Mouse (Mus musculus) heart, postnatal 0 days (tissue): ENCODE measurements at regions not wholly inside any gene's neighbourhood (a gene's known extent, or its start where the extent isn't known, plus 50 kb on each side); places are given as distances from the start of the nearest gene placed in this dataset.

Experiments
- ATAC-seq: fragments of 200-750 bp; cut with Nextera tagmentation; 2 replicates; pipeline ENCODE4 v1.8.0; 2017; ENCODE audit warnings: low read depth, moderate number of reproducible peaks, moderate library complexity; ENCODE audit not compliant: insufficient read depth
- DNase-seq: peaks from one replicate; pipeline ENCODE4 v3.0.0-alpha.2; 2016; ENCODE audit warnings: low spot score
- H3K27ac ChIP-seq: fragments of 300-500 bp; sonication (generic); 2 replicates; pipeline ENCODE4 v1.5.1; 2014; ENCODE audit warnings: low read depth, mild to moderate bottlenecking
- H3K27me3 ChIP-seq: fragments of 300-500 bp; sonication (generic); 2 replicates; pipeline ENCODE4 v1.6.1; 2014; ENCODE audit warnings: low read length, mixed read lengths; ENCODE audit not compliant: control insufficient read depth, insufficient read depth
- H3K36me3 ChIP-seq: fragments of 300-500 bp; sonication (generic); replicated peaks from 2 replicates; pipeline ENCODE4 v1.6.1; 2014; ENCODE audit warnings: low read length, mixed read lengths; ENCODE audit not compliant: control insufficient read depth, insufficient read depth
- H3K4me1 ChIP-seq: fragments of 300-500 bp; sonication (generic); 2 replicates; pipeline ENCODE4 v1.6.1; 2014; ENCODE audit warnings: antibody characterized with exemption; ENCODE audit not compliant: control insufficient read depth, insufficient read depth
- H3K4me2 ChIP-seq: fragments of 300-500 bp; sonication (generic); 2 replicates; pipeline ENCODE4 v1.6.1; 2014; ENCODE audit warnings: low read depth, mild to moderate bottlenecking, low read length, moderate library complexity
- H3K4me3 ChIP-seq: fragments of 300-500 bp; sonication (generic); 2 replicates; pipeline ENCODE4 v1.5.1; 2014; ENCODE audit warnings: low read depth, low read length
- H3K9ac ChIP-seq: fragments of 300-500 bp; sonication (generic); replicated peaks from 2 replicates; pipeline ENCODE4 v1.6.1; 2014; ENCODE audit warnings: low read depth, low read length, mixed read lengths
- H3K9me3 ChIP-seq: fragments of 300-500 bp; sonication (generic); replicated peaks from 2 replicates; pipeline ENCODE4 v1.6.1; 2016; ENCODE audit warnings: low read length; ENCODE audit not compliant: control insufficient read depth
- CTCF ChIP-seq: IDR thresholded peaks from 2 replicates; pipeline ENCODE4 v1.5.1; 2016; ENCODE audit warnings: antibody characterized with exemption, control low read depth, low read depth
- EP300 ChIP-seq: IDR thresholded peaks from 2 replicates; pipeline ENCODE4 v1.6.1; 2016; ENCODE audit warnings: antibody characterized with exemption, low read depth
- WGBS: fragments of 180-500 bp; shearing (Covaris S2); extraction: QIAGEN DNeasy Blood & Tissue Kit; methylation state at CpG from one replicate; pipeline ENCODE4 v1.1.7; 2014; 5-methylcytosine and 5-hydroxymethylcytosine counted together

DNA sequence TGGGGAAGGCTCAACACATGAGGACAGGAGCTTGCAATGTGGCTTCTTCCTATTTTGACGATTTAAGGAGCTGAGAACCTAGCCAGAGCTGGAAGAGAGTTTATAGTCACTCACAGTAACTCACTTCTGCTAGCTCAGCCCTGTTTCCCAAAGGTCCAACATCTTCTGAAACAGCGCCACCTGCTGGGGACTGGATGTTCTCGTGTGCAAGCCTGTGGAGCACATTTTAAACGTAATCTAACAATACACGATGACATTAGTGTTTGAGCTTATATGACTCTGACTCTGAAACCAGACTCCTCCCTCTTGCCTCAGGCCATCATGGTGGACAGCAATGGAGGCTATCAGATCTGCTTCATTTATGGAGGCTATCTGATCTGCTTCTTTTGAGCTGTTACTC is 207.7 kb downstream of the Cxcl12 start:
- TF ChIP-seq CTCF, result 0 out of 2 replicates have a peak, but pooled peaks have one; percentile 10
- TF ChIP-seq EP300, result no peak
- WGBS, result 92% methylated on average over 5 of the region's 5 CpGs
- DNase-seq, result no peak

DNA sequence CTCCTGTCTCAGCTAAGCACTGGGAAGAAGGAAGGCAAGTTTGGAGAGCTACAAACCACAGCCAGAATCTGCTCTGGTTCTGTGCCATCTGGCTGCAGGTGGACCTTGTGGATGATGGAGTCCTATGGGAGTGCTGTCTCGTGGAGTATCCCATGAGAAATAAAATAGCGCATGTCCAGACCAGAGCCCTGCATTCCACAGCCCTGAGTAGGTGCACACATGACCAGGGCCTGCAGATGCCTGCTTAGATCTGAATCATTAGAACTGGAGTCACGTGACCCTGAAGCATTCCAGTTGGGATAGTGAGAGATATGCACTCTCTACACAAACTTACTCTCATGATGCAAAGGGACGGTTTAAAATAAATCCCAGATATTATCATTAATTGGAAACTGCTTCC is 211.6 kb downstream of the Cxcl12 start:
- WGBS, result 47% methylated on average over 4 of the region's 4 CpGs
- no peak for TF ChIP-seq CTCF
- no peak for ATAC-seq
- Histone ChIP-seq H3K9ac (no peak overlapping the region), H3K27me3 (no peaks in the 10 kb centered on the region), H3K4me2 (no peak overlapping the region), H3K4me3 (no peak overlapping the region), H3K27ac (no peak overlapping the region), H3K4me1 (no peaks in the 10 kb centered on the region), H3K36me3 (no peaks in the 10 kb centered on the region), H3K9me3 (no peaks in the 10 kb centered on the region; the same call in 1 of the 2 replicates)
- DNase-seq, result peak; percentile 23

More for the DNA sequence above, 207.7 kb downstream of the Cxcl12 start:
- no peak overlapping the region for H3K27ac ChIP-seq
- H3K27me3 ChIP-seq, result no peaks in the 10 kb centered on the region
- no peak for ATAC-seq
- no peak overlapping the region for H3K4me2 ChIP-seq
- H3K4me1 ChIP-seq, result no peaks in the 10 kb centered on the region
- H3K36me3 ChIP-seq, result no peaks in the 10 kb centered on the region
- no peak overlapping the region for H3K9ac ChIP-seq
- H3K9me3 ChIP-seq, result no peaks in the 10 kb centered on the region; the same call in 1 of the 2 replicates
- H3K4me3 ChIP-seq, result no peak overlapping the region

DNA sequence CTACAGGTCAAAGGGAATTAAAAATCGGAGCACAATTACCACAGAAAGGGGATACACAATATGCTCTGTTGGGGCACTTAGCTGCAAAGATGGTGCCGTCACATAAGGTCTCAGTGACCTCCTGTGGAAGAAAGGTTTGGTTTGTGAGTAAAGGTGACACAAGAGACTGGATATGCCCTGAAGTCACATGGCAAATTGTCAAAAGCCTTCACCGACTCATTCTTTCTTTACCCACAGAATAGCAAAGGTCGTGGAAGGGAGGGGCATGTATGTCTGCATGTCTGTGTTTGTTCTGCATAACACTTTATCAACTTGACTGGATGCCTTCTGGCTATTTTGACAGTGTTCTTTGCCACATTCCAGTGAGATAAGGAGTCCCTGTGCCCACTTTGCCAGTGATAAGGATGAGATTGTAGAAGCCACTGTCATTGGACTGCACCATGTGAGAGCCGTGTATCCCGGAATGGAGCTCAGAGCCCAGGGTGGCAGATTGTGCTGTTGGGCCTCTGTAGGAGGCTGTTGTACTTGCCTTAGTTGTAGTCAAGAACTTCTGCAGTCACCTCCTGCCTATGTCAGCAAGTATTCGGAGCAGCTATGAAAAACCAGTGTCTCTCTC is 222.0 kb downstream of the Cxcl12 start:
- ATAC-seq, result peak; percentile 94
- Histone ChIP-seq H3K9me3 (no peaks in the 10 kb centered on the region), H3K36me3 (no peaks in the 10 kb centered on the region), H3K4me2 (no peak overlapping the region), H3K27ac (peak overlapping the region; percentile 81), H3K9ac (no peak overlapping the region), H3K4me3 (no peak overlapping the region), H3K4me1 (peaks cover 14% of the 10 kb centered on the region; the same call in 1 of the 2 replicates), H3K27me3 (no peaks in the 10 kb centered on the region)
- no peak for TF ChIP-seq CTCF
- peak; percentile 98 for TF ChIP-seq EP300
- DNase-seq, result peak; percentile 69
- 36% methylated on average over 7 of the region's 7 CpGs for WGBS

DNA sequence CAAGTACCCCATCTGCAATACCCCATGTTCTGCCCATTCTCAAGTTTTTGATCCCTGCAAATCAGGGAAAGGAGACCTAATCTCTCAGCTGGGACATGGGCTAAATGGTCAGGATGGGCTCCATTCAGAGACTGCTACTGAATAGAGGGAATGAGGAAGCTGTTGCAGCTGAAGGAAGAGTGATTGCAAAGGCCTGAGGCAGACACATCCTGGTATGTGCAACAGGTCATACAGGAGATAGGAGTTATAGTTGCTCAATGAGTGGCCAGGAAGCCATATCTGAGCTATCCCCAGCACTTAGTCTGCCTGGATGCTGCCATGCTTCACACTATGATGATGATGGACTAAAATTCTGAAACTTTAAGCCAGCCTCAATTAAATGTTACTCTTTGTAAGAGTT is 225.1 kb downstream of the Cxcl12 start:
- Histone ChIP-seq H3K9ac (no peak overlapping the region), H3K27ac (no peak overlapping the region), H3K9me3 (no peaks in the 10 kb centered on the region), H3K4me2 (no peak overlapping the region), H3K27me3 (no peaks in the 10 kb centered on the region), H3K4me1 (peaks cover 14% of the 10 kb centered on the region; the same call in 1 of the 2 replicates), H3K36me3 (no peaks in the 10 kb centered on the region), H3K4me3 (no peak overlapping the region)
- TF ChIP-seq EP300 (no peak), CTCF (no peak)
- ATAC-seq, result no peak
- DNase-seq, result no peak

DNA sequence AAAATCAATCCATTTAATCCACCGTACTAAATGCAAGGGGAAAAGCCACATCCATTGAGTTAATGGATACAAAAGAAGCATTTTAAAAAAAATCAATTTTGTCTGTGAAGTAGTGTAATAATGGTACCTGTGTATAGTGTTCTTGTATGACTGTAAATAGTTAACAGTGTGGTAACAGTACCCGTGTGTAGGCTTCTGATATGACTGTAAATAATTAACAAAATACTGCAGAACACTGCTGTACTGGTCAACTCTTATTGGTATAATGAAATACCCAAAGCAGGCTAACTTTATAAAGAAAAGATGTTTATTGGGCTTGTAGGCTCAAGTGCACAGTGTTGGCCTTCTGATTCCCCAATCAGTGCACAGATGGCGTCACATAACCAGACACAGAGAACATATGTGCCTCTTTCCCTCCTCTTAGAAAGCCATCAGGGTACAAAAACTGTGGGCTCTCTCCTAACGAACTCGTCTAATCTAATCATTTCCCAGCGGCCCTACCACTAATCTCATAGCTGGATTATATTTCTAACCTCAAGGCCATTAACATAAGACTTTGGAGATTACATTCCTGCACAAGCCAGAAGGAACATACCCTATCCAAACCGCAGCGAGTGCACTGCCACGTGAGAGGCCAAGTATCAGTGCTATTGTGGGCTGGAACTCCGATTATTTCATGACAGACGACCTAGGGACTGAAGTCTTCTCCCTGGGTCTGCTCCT is 237.4 kb downstream of the Cxcl12 start:
- no peaks in the 10 kb centered on the region for H3K36me3 ChIP-seq
- H3K4me2 ChIP-seq, result no peak overlapping the region
- peaks cover 10% of the 10 kb centered on the region; the same call in 1 of the 2 replicates for H3K4me1 ChIP-seq
- H3K9ac ChIP-seq, result no peak overlapping the region
- WGBS, result 47% methylated on average over 11 of the region's 11 CpGs
- TF ChIP-seq EP300 (no peak), CTCF (no peak)
- no peak overlapping the region for H3K27ac ChIP-seq
- peak; percentile 40; the same call in 1 of the 2 replicates for ATAC-seq
- no peak overlapping the region for H3K4me3 ChIP-seq
- DNase-seq, result peak; percentile 9
- no peaks in the 10 kb centered on the region for H3K9me3 ChIP-seq
- H3K27me3 ChIP-seq, result 0 out of 2 replicates have a peak, but pooled peaks cover 3% of the 10 kb centered on the region

DNA sequence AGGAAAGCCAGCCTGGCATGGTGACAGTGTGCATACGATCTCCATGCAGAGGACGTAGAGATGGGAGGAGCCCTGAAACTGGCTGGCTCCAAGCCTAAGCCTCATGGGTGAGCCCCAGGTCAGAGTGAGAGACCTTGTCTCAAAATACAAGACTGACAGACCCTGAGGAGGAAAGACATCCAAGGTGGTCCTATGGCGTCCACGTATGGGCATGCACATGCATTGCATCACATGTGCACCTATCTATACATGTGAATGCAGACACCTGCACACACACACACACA is 237.9 kb downstream of the Cxcl12 start:
- no peaks in the 10 kb centered on the region for H3K9me3 ChIP-seq
- peaks cover 10% of the 10 kb centered on the region; the same call in 1 of the 2 replicates for H3K4me1 ChIP-seq
- no peak overlapping the region for H3K4me3 ChIP-seq
- H3K4me2 ChIP-seq, result no peak overlapping the region
- 0 out of 2 replicates have a peak, but pooled peaks cover 3% of the 10 kb centered on the region for H3K27me3 ChIP-seq
- no peak overlapping the region for H3K27ac ChIP-seq
- no peak overlapping the region for H3K9ac ChIP-seq
- TF ChIP-seq CTCF, result no peak
- TF ChIP-seq EP300, result no peak
- H3K36me3 ChIP-seq, result no peaks in the 10 kb centered on the region
- ATAC-seq (no peak), DNase-seq (no peak)
- WGBS, result 76% methylated on average over 4 of the region's 4 CpGs
